Mouse (Mus musculus) testis, adult 2 months (tissue): ENCODE data around the gene Slc44a1. TPM values are rescaled to one million over a fixed set of nuclear protein-coding genes. Genes with fewer than 3 reads are reported as not detected.

ENCODE experiments used
- H3K27ac ChIP-seq: fragments of 200-500 bp; 2 replicates; pipeline ENCODE4 v1.5.1; 2012; ENCODE audit warnings: low read depth, low read length; ENCODE audit not compliant: control insufficient read depth, insufficient read depth
- H3K27me3 ChIP-seq: fragments of 200-500 bp; 2 replicates; pipeline ENCODE4 v1.6.1; 2012; ENCODE audit warnings: mild to moderate bottlenecking, low read length, moderate library complexity; ENCODE audit not compliant: control insufficient read depth, insufficient read depth
- H3K36me3 ChIP-seq: fragments of 200-500 bp; 2 replicates; pipeline ENCODE4 v1.6.1; 2012; ENCODE audit warnings: mild to moderate bottlenecking, low read length; ENCODE audit not compliant: control insufficient read depth, insufficient read depth
- H3K4me1 ChIP-seq: fragments of 200-500 bp; 2 replicates; pipeline ENCODE4 v1.6.1; 2012; ENCODE audit warnings: low read length; ENCODE audit not compliant: control insufficient read depth, insufficient read depth
- H3K4me3 ChIP-seq: fragments of 200-500 bp; 2 replicates; pipeline ENCODE4 v1.5.1; 2012; ENCODE audit warnings: low read depth, mild to moderate bottlenecking, low read length, moderate library complexity, mixed read lengths; ENCODE audit not compliant: control insufficient read depth
- CTCF ChIP-seq: fragments of 200-500 bp; IDR thresholded peaks from 2 replicates; pipeline ENCODE4 v1.5.1; 2012; ENCODE audit warnings: low read depth, mild to moderate bottlenecking, inconsistent platforms, low read length, moderate library complexity; ENCODE audit not compliant: control insufficient read depth, insufficient read depth, insufficient replicate concordance
- POLR2A ChIP-seq: fragments of 200-500 bp; IDR thresholded peaks from 2 replicates; pipeline ENCODE4 v1.6.1; 2012; ENCODE audit warnings: low read depth, mild to moderate bottlenecking, inconsistent platforms, low read length, moderate library complexity; ENCODE audit not compliant: control insufficient read depth
- polyA plus RNA-seq: library from polyadenylated mRNA; depleted of rRNA; stranded (reverse); fragments of >200 nt; gene quantifications from 2 replicates; pipeline ENCODE4 v1.2.3, GENCODE M21; 2012

The Slc44a1 gene
- polyA plus RNA-seq, 1 experiment: 3.3 TPM

GRCm38 (mm10) chr4:53596063-53596895 lies 156.1 kb downstream of the Slc44a1 start:
- TF ChIP-seq CTCF: no peak
- no peak for TF ChIP-seq POLR2A
- Histone ChIP-seq H3K4me1 (no peaks in the 10 kb centered on the region), H3K27ac (no peak overlapping the region)

GRCm38 (mm10) chr4:53600462-53600861 lies 160.2 kb downstream of the Slc44a1 start:
- Histone ChIP-seq H3K27ac (no peak overlapping the region), H3K4me1 (no peaks in the 10 kb centered on the region), H3K27me3 (no peaks in the 10 kb centered on the region), H3K4me3 (no peak overlapping the region), H3K36me3 (no peaks in the 10 kb centered on the region)
- TF ChIP-seq CTCF (no peak; the same call in 1 of the 2 replicates), POLR2A (no peak)

More at GRCm38 (mm10) chr4:53596063-53596895, 156.1 kb downstream of the Slc44a1 start:
- Histone ChIP-seq H3K36me3 (no peaks in the 10 kb centered on the region), H3K4me3 (no peak overlapping the region), H3K27me3 (no peaks in the 10 kb centered on the region)

DNA sequence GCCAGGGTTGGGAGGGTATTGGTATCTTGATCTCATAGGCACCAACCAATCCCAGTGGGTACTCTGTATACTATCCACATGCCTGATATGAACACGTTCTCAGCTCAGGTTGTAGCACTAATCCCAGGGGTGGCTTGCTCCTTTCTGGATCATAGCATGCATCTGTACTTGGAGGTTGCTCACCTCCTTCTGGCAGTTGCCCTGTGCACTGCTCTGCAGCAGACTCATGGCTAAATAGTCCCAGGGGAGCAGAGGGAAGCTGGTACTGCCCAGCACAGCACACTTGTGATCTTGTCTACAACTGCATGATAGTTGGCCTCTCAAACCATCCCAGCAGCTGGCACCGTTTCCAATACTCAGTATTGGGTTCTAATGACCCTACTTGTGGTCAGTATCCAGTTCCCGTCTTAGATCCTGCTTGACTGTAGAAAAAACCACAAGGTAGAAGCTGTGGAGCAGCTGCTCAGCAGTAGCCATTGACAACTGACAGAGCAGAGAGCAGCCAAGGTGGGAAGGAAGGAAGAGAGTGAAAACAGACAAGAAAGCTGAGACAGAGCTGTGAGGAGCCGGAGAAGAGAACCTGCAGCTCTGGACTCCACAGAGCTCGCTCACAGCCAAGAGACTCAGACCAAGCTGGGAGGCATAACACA lies 174.5 kb downstream of the Slc44a1 start:
- TF ChIP-seq POLR2A: no peak
- TF ChIP-seq CTCF: no peak
- Histone ChIP-seq H3K27ac (no peak overlapping the region), H3K36me3 (no peaks in the 10 kb centered on the region), H3K27me3 (no peaks in the 10 kb centered on the region), H3K4me3 (no peak overlapping the region), H3K4me1 (no peaks in the 10 kb centered on the region)

- Histone ChIP-seq H3K4me1 (no peaks in the 10 kb centered on the region), H3K27ac (no peak overlapping the region), H3K4me3 (no peak overlapping the region), H3K27me3 (no peaks in the 10 kb centered on the region), H3K36me3 (no peaks in the 10 kb centered on the region)
- TF ChIP-seq POLR2A (no peak), CTCF (no peak)
Observed at GRCm38 (mm10) chr4:53617968-53618367, 177.8 kb downstream of the Slc44a1 start.

DNA sequence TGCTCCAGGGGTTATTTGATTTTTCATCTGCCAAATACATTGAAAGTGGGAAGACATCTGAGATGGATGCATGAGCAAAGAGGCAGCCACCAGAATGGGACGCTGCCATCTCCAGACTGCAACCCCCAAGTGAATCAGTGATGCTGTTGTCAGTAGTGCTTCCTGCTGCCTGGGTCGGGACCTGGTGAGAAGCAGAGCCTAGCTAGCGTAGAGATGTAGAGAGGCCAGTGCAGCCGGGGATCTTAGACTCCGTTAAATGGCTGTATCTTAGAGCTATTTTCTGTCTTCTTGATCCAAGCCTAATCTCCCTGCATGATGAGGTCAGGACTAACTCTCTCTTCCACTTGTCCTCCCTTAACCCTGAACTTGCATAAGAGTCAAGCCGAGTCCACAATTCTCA lies 179.9 kb downstream of the Slc44a1 start:
- Histone ChIP-seq H3K27ac (no peak overlapping the region), H3K4me3 (no peak overlapping the region), H3K27me3 (no peaks in the 10 kb centered on the region), H3K4me1 (no peaks in the 10 kb centered on the region), H3K36me3 (no peaks in the 10 kb centered on the region)
- no peak for TF ChIP-seq POLR2A
- TF ChIP-seq CTCF: no peak

GRCm38 (mm10) chr4:53621084-53621483 lies 180.9 kb downstream of the Slc44a1 start:
- no peaks in the 10 kb centered on the region for H3K4me1 ChIP-seq
- H3K27ac ChIP-seq: no peak overlapping the region
- H3K27me3 ChIP-seq: no peaks in the 10 kb centered on the region
- no peaks in the 10 kb centered on the region for H3K36me3 ChIP-seq
- H3K4me3 ChIP-seq: no peak overlapping the region
- TF ChIP-seq POLR2A (no peak), CTCF (no peak)

- TF ChIP-seq POLR2A (no peak), CTCF (no peak)
- Histone ChIP-seq H3K4me1 (no peaks in the 10 kb centered on the region), H3K4me3 (no peak overlapping the region), H3K36me3 (no peaks in the 10 kb centered on the region), H3K27ac (no peak overlapping the region), H3K27me3 (no peaks in the 10 kb centered on the region)
Observed at GRCm38 (mm10) chr4:53621490-53621889, 181.3 kb downstream of the Slc44a1 start.
